Mouse (Mus musculus) CD4-positive, CD25-positive, alpha-beta regulatory T cell, adult 2 months (primary cell): ENCODE measurements around the gene Clec18a.
A peak's percentile ranks its signal among the peaks of the same experiment; 100 is the strongest.
"Not testable (repeated sequence)": the region's sequence is repeated elsewhere in the genome, so short reads cannot be mapped to it uniquely, and the experiment has no call there.

Source experiments
- DNase-seq: peaks from one replicate; pipeline ENCODE4 v3.0.0-alpha.2; 2012; ENCODE audit warnings: low read depth, low spot score

Gene Clec18a

GRCm38 (mm10) chr8:111092326-111092725 is at the start of gene Clec18a:
Clec18a (minus strand) TSS chr8:111092426.
- not testable (repeated sequence) for DNase-seq

DNA sequence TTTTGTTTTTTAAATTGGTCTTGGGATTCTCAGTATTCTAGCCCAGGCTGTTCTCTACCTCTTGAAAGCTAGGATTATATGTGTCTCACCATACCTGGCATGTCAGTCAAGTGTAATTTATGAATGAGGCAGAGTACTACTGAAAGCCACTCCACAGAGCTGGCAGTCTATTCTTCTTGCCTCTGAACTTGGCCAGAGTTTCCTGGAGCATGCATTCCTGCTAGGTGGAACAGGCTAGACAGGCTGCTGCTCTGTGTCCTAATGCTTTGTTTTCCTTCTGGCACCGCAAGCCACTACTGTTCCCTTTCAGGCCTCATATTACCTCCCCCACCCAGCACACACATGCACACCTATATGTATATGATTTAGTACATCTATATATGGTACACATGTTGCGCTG is 38.5 kb upstream of the Clec18a start:
- DNase-seq, result no peak

DNA sequence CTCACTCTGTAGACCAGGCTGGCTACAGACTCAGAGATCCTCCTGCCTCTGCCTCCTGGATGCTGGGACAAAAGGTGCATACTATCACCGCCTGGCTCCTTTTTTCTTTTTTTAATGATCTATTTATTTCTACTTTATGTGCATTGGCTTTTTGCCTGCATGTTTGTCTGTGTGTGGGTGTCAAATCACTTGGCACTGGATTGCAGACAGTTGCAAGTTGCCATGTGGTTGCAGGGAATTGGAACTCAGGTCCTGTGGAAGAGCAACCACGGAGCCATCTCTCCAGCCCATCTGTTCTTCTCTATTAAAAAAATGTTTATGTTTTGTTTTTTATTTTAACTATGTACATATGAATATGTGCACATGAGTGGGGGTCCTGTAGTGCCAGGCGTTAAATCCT is 27.3 kb upstream of the Clec18a start:
- no peak for DNase-seq

DNA sequence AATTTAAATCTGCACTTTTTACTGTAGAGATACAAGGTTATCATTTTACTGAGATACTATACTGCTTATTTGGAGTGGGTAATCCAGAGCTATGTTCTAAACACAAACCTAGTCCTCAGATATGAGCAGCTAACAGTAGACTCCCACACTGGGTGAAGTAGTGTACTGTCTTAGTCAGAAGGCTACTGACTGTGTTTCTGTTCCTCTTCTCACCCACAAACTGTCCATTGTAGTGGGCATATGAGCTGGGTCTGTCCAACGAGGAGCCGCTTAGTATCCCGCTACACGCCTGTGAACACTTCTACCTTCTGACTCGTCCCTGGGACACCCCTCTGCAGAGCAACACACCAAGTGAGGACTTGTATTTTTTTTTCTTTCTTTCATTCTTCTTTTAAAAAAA is 22.7 kb upstream of the Clec18a start:
- no peak for DNase-seq

DNA sequence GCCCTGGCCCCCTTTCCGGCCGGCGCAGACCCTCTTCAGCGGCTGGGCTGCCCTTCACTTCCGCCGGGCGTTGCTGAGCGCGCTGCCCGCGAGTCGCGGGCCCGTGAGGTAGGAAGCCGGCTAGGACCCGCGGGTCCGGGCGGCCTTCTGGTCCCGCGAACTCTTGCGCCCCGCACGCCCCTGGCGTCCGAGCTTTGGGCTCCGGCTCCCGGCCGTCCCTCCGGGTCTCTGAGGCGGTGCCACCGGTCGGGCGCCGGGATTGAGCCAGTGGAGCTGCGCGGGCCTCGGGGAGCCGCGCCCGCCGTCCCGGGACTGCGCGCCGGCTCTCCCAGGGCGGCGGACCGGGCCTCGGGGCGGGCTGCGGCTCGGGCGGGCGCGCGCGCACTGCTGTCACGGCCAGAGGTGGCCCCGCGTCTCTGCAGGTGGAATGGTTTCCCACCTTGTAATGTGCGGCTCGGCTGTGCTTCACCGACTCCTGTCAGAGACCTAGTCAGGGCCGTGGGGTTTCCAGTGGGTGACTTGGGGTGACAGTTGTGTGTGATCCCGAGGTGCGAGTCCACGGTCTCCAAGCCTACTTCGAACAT is 2.6 kb upstream of the Clec18a start:
- DNase-seq, result peak; percentile 48

- DNase-seq, result peak; percentile 96
Measured at GRCm38 (mm10) chr8:111093865-111094718, 1.9 kb upstream of the Clec18a start, which contains the start of gene Pdpr. Pdpr (plus strand) TSS chr8:111094630.

- no peak for DNase-seq
Measured at GRCm38 (mm10) chr8:111091706-111092105, 520 bp downstream of the Clec18a start.

GRCm38 (mm10) chr8:111090126-111090525 is 2.1 kb downstream of the Clec18a start:
- peak; percentile 89 for DNase-seq

GRCm38 (mm10) chr8:111083936-111084335 is 8.3 kb downstream of the Clec18a start:
- DNase-seq, result not testable (repeated sequence)

GRCm38 (mm10) chr8:111081580-111082258 is 10.5 kb downstream of the Clec18a start:
- no peak for DNase-seq

- no peak for DNase-seq
Measured at GRCm38 (mm10) chr8:111079861-111080271, 12.4 kb downstream of the Clec18a start.

DNA sequence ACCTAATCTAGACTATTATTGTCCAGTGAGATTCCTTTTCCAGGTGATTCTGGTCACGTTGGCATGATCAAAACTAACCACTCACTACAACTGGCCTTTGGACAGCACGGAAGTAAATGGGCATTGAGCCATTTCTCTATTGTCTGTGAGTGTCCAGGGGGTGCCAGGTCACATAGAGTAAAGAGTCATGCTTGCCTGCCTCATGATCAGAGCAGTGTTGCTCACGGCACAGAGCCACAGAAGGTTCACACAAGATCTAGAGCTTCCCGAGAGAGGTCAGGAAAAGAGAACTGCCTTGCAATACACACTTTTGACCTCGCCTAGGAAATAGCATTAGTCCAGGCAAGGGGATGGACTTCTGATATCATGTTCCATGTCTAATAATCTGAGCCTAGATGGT is 12.8 kb downstream of the Clec18a start:
- DNase-seq, result no peak

- DNase-seq, result no peak
Measured at GRCm38 (mm10) chr8:111075926-111076325, 16.3 kb downstream of the Clec18a start.

GRCm38 (mm10) chr8:111068660-111069059 is 23.6 kb downstream of the Clec18a start:
- DNase-seq, result not testable (repeated sequence)

DNA sequence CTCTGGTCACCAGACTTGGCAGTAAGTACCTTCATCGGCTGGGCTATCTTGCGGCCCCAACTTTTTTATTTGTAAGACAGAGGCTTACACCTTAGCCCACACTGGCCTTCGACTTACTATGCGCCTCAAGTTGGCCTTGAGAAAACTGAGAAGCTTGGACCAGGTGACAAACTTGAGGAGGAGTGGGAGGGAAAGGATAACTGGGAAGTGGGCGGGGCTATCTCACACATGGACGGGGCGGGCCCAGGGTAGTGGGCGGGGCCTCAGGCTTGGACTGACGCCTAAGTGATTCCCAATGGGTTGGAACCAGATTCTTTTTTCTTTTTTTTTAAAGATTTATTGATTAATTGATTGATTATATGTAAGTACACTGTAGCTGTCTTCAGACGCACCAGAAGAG is 24.8 kb downstream of the Clec18a start:
- no peak for DNase-seq

DNA sequence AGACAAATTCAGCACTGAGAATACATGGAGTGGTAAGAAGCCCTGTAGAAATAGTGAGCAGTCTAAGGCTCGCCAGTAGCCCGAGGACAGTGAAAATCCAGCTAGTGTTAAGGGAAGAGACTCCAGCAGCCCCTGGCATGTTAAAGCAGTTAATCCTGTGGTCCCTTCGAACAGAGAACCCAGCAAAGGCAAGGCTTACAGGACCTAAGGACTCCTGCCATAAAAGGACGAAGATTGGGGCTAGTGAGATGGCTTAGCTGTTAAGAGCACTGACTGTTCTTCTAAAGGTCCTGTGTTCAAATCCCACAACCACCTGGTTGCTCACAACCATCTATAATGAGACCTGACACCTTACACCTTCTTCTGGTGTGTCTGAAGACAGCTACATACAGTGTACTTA is 25.9 kb downstream of the Clec18a start:
- DNase-seq, result no peak

DNA sequence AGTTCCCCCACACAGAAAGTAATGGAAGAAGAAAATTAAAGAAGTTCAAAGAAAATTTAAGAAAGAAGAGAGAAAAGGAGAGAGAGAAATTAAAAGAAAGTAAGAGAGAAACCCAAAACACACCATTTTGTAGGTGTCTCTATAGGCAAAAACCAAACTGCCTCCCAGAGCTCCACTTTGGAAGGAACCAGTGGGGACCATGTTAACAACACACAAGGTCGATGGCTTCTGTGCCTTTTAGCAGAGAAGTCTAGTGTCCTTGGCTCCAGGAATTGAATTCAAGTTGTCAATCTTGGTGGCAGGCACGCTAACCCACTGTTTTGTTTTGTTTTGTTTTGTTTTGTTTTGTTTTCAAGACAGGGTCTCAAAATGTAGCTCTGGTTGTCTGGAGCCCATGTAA is 29.3 kb downstream of the Clec18a start:
- DNase-seq, result no peak

GRCm38 (mm10) chr8:111062072-111062757 is 30.0 kb downstream of the Clec18a start:
- DNase-seq, result peak; percentile 83

DNA sequence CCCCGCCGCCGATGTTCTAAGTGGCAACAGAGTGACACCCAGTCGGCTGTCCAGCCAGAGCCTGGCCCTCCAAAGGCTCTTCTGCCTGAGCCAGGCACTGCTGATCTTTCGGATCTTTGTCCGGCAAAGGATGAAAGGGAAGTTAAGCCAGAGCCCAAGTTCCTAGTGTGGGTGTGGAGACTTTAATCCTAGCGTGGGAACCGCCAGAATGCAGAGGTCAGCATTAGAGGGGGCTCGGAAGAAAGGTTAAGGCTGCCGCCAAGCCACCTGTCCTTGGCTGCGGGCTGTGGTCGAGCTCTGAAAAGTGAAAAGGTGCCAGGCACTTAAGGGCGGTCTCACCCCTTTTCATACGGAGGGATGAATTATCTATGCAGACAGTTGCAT is 30.5 kb downstream of the Clec18a start:
- no peak for DNase-seq

DNA sequence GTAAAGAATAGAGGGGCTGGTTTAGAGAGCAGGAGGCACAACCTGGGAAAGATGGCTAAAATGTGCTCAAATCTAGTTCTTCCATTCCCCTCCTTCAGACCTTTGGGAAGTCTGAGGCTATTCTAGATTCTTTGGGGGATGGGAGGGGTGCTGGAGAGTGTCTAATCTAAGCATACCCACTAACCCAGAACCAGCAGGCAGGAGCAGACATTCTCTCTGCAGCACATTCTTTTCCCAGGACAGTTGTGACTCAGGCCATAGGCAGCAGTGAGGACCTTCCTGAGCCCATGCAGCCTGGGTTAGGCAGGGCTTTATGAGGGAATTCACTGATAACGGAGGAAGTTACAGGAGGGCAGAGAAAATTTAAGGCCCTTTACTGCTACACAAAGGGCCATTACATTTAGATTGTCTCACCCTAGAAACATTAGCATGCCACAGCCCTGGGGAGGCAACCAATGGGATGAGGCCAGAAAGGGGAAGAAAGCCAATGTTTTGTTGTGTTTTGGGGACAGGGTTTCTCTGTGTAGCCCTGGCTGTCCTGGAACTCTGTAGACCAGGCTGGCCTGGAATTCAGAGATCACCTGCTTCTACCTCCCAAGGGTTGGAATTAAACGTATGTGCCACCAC is 33.2 kb downstream of the Clec18a start:
- no peak for DNase-seq

DNA sequence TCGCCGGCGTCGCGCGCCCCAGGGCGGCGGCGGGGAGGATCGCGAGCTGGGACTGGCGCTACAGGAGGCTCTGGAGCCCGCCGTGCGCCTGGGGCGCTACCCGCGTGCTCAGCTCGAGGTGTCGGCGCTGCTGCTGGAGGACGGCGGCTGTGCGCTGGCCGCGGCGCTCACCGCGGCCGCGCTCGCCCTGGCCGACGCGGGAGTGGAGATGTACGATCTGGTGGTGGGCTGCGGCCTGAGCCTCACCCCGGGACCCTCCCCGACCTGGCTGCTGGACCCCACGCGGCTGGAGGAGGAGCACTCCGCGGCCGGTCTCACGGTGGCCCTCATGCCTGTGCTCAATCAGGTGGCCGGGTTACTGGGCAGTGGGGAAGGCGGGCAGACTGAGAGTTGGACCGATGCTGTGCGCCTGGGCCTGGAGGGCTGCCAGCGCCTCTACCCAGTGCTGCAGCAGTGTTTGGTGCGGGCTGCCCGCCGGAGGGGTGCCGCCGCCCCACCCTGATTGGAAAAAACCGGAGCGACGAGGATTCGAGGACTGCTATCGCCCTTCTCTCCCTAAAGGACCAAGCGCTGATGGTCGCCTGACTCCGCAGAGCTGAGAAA is 35.4 kb downstream of the Clec18a start:
- no peak for DNase-seq
